Mouse (Mus musculus) heart, adult 8-10 months (tissue): ENCODE measurements around the gene Dlg2. TPM values are rescaled to one million over a fixed set of nuclear protein-coding genes. Genes with fewer than 3 reads are reported as not detected.

ENCODE experiments used
- DNase-seq: peaks from one replicate; pipeline ENCODE4 v3.0.0; 2022; ENCODE audit warnings: low spot score
- total RNA-seq, 4 experiments: library from RNA; stranded (reverse); gene quantifications; 2 replicates each; pipeline ENCODE4 v1.2.4; 2022

Dlg2 gene
- total RNA-seq, 4 experiments from 2014 or later, result 2.0 to 2.8 (median 2.3) TPM

- peak; percentile 13 for DNase-seq
Observed at GRCm38 (mm10) chr7:92180591-92181587, 1704.4 kb downstream of the Dlg2 start.

DNA sequence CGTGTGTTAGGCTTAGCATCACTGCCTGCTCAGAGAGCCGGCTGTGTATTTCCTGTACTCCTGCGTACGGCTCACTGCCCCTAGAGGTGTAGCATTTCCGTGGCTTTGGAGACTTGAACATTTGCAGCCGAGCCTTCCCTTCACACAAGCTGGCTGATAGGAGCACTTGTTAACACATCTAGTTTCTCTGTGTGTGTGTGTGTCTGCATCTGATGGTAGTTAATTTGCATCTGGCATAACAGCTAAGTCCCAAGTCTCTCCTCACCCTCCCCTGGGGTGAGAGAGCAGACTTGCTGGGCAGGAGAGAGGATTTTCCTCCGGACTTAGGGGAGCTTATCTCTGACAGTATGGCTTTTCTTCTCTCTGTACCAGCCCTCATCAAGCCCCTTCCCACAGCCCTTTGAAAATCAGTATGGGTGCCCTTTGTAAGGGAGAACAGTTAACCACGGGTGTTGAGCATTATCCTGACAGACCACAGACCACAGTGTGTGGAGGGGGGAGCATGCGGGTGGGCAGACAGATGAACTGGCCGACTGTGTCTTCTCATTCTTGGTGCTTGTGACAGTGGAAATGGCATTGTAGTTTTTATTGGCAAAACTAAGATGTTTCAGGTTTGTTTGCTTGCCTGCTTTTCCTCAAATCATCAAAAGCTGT is 1705.6 kb downstream of the Dlg2 start:
- DNase-seq, result peak; percentile 7

DNA sequence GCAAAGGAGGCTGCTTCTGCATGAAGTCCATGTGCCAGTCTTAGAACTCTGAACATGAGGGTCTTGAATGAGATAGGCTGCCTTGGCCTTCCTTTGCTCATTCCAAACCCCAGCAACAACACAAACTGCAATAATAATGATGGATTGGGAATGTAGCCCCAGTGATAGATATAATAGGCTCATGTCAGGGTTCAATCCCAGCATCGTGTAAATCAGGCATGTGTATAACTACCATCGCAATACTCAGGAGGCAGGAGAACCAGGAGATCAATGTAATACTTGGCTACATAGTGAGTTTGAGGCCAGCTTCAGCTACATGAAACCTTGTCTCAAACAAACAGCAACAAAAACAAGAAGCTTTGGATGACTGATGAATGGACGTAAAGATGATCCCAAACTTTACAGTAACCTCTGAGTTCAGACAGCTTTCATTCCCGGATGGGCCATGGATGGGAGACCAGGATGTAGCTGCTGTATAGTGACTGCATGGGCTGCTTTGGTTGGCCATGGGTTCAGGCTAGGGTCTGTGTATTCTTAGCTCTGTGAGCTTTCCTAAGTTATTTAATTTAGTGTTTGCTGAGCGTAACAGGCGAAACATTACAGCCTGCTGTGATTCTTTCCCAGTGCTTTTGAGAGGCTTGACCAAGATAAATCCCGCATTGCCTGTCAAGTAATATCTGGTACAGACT is 1708.0 kb downstream of the Dlg2 start:
- no peak for DNase-seq

DNA sequence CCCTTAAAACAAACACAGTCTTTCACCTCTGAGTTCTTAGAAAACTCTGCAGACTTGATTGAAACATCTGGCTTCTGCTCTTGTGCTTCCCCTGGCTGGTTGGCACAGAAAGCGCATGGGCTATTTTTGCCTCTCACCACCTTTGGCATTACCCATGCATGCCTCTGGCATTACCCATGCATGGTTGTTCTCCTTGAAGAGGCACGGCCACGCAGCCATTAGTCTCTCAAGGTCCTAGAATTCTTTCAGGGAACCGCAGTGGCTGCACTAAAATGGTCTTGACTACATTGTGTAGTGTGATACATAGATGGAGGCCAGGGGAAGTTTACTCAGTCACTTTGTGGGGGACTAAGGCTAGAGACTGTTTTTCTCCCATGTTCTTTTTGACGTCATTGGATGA is 1709.9 kb downstream of the Dlg2 start:
- peak; percentile 16 for DNase-seq

- no peak for DNase-seq
Observed at GRCm38 (mm10) chr7:92189149-92189548, 1712.7 kb downstream of the Dlg2 start.

DNA sequence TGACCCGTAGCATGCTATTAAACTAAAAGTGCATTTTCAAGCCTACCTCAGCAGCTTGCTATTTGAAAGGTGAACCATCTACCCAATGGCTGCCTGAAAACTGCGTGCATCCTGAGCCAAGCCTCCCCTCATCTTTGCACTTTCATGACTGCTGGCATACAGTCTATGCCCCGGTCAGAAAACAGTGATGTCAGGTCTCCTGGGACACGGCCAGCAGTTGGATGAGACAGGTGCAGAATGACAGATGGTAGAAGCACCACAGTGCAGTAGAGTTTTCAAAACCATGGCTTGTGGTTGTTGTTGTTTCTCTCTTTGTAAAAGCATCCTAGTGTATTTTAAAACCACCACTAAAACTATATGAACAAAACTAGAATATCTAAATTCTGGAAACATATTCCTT is 1719.5 kb downstream of the Dlg2 start:
- no peak for DNase-seq

DNA sequence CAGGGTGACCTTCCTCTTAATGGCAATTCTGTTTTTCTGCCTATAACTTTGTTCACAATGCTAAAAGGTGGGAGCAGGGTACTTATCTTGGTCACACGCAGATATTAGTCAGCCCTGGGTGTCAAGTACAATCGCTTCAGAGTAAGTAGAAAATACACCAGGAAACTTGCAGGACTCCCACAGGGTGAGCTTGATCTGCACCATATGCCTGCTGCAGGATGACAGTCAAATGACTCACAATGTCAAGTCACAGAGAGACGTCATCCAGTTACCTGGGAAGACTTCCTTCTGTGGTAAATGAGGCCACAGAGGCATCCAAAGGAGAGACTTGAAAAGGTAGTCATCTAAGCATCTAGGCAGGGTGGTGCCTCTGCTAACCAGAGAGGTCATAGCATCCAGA is 1721.1 kb downstream of the Dlg2 start:
- no peak for DNase-seq

DNA sequence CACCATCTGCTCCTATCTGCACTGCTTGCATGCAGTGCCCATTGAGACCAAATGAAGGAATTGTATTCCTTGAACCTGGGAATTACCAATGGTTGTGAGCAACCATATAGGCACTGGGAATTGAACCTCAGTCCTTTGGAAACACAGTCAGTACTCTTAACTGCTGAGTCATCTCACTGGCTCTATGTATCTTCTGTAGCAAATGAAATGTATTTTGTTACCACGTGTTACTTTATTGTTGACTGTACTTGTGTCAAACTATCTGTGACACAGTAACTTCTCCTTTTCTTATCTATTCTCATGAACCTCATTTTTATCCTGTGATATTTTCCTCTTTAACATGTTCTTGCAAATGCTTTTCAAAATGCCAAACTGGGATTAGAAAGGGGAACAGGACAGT is 1722.7 kb downstream of the Dlg2 start:
- no peak for DNase-seq

DNA sequence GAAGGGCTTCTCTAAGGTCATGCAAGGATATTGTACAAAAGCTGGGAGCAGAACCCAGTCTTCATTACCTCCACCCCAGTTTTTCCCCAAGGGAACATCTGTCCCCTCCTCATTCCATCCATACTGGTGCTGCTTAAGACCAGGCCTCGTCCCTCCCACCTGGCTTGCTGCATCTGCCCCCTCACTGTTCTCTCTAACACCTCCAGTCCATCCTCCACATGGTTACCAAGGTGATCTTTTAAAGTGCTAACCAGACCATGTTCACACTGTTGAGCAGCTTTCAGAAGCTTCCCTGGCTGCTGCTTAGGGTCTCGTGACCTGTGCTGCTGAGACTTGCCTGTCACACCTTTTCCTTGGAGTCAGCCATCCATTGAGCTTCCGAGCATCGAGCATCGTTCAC is 1734.2 kb downstream of the Dlg2 start:
- no peak for DNase-seq

- DNase-seq, result peak; percentile 36
Observed at GRCm38 (mm10) chr7:92213751-92214150, 1737.3 kb downstream of the Dlg2 start.

DNA sequence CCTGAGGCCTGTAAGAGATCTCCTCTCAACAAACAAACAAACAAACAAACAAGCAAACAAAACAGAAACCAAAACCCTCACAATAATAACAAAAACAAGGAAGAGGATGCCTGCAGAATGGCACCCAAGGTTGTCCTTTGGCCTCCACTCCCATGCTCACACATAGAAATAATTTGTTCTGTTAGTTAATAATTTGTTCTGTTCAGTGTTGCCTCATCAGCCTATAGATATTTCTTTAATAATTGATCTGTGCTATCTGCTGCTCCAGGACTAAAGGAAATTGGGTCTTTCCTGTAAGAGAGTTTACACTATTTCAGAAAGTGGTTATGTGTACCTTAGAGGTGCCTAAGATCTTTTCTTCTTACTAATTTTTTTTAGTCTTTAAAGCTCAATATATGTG is 1741.7 kb downstream of the Dlg2 start:
- DNase-seq, result no peak

- no peak for DNase-seq
Observed at GRCm38 (mm10) chr7:92220619-92221018, 1744.1 kb downstream of the Dlg2 start.

GRCm38 (mm10) chr7:92234476-92235202 is 1758.2 kb downstream of the Dlg2 start:
- no peak for DNase-seq

- no peak for DNase-seq
Observed at GRCm38 (mm10) chr7:92235541-92236031, 1759.1 kb downstream of the Dlg2 start.

GRCm38 (mm10) chr7:92240908-92241307 is 1764.4 kb downstream of the Dlg2 start:
- DNase-seq, result no peak

DNA sequence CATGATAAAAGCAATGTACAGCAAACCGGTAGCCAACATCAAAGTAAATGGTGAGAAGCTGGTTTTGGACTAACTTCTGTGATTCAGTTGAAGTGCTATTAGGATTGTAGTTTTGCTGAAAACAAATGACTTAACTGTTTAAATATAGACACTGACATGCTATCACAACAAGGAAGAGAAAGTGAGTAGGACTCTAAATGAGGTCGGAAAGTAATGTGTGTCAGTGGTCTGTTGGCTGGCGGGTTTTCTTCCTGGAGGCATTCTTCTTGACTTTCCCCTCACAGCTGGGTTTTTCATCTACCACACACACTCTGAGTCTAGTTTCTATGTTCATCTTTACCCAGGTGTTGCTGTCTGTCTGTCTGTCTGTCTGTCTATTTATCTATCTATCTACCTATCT is 1771.1 kb downstream of the Dlg2 start:
- DNase-seq, result no peak

DNA sequence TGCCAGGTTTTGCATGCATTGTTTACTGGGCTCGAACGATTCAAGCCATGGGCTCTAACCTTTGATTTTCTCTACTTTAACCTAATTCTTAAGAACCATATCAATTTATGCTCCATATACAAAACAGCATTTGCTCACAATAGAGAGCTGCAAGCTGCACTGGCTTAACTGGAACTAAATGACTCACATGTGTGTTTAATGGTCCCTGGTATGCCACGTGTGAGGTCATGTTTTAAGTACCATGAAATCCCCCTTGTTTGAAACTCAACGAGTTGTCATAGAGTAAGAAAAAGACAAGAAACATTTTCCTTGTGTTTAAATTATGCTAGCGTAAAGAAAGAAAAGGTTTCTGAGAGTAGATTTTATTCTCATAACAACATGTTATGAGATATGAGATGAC is 1772.1 kb downstream of the Dlg2 start:
- no peak for DNase-seq

DNA sequence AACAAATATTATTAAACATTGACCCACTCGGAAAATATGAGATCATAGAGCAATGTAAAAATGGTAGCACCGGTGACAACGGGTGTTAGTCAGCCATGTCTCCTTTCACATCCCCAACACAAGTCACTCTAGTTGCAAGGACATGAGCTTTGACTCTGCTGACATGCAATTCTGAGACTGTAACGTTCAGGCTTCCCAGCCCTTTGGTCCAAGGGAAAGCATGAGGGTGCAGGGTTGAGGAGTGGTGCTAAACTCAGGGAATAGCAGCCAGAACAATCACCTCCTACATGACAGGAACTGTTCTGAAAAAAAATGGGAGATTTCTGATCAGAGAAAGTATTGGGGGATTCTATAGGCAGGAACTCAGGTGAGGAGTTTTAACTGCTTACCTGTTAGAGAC is 1781.7 kb downstream of the Dlg2 start:
- no peak for DNase-seq

- no peak for DNase-seq
Observed at GRCm38 (mm10) chr7:92258701-92259100, 1782.2 kb downstream of the Dlg2 start.

DNA sequence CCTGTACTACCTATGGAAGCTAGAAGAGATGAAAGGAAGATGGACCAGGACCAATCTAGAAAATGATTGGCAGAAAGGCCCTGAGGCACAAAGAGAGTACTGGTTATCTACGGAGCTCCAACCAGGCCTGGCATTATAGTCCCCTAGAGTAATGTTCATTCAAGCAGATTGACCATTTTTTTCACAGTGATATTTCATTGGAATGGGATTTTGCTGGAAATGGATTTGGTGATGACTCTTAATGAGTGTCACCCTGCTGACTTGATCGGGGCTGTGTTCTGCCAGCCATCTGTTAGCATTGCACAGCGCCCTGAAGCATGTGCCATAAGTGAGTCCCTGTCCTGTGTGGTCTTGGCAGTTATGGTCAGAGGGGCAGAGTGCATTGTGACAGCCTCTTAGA is 1787.9 kb downstream of the Dlg2 start:
- no peak for DNase-seq

DNA sequence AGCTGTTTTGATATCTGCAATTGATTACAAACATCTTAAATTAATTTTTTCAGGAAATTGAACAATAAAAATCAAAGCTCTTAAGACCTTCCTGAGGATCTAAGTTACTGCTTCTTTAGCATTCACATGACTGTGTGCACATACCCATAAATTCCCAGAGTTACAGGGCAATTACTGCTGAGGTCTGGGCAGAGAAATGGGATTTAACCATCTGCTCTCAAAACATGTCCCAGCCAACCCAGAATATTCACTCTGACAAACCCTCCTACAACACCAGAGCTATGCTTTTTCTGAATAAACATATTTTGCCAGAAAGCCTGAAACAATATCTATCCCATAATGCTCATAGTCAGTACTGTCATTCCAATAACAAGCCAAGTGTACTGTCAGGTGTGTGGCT is 1788.5 kb downstream of the Dlg2 start:
- DNase-seq, result no peak
